Mouse (Mus musculus) midbrain, embryonic 11.5 days (tissue): ENCODE results near the gene Atrip. TPM values are rescaled to one million over a fixed set of nuclear protein-coding genes. Genes with fewer than 3 reads are reported as not detected.

Experiments used
- polyA plus RNA-seq: library from polyadenylated mRNA; unstranded; fragments of >200 nt; fragmentation: Nextera tagmentation; extraction: Ambion mirVana; gene quantifications from 2 replicates; pipeline ENCODE4 v1.2.1, GENCODE M21; 2014

Atrip gene
- polyA plus RNA-seq, 1 experiment from 2014 or later, result 21.7 TPM

Other genes with a start within 250 kb of the Atrip start
- 5.4 and 6.4 TPM in 2 replicates for gene Celsr3, start 247.8 kb downstream of the Atrip start, polyA plus RNA-seq
- gene Slc26a6, start 220.8 kb downstream of the Atrip start, polyA plus RNA-seq, result 7.5 and 8.0 TPM in 2 replicates
- gene Tmem89, start 159.5 kb downstream of the Atrip start, polyA plus RNA-seq, result not detected in 2 replicates
- gene Uqcrc1, start 137.5 kb downstream of the Atrip start, polyA plus RNA-seq, result 378 and 408 TPM in 2 replicates
- 1.1 and 2.2 TPM in 2 replicates for gene Col7a1, start 120.5 kb downstream of the Atrip start, polyA plus RNA-seq
- gene Ucn2, start 88.1 kb downstream of the Atrip start, polyA plus RNA-seq, result 0.15 TPM in 1 of 2 replicates, not detected in the other
- gene Pfkfb4, start 82.3 kb downstream of the Atrip start, polyA plus RNA-seq, result 7.7 and 10.5 TPM in 2 replicates
- 27.1 and 29.9 TPM in 2 replicates for gene Shisa5, start 35.6 kb downstream of the Atrip start, polyA plus RNA-seq
- 7.1 and 7.3 TPM in 2 replicates for gene Trex1, start 14.4 kb downstream of the Atrip start, polyA plus RNA-seq
- 11.4 and 14.2 TPM in 2 replicates for gene Ccdc51, start 8.4 kb upstream of the Atrip start, polyA plus RNA-seq
- 819 and 852 TPM in 2 replicates for gene Tma7, start 8.5 kb upstream of the Atrip start, polyA plus RNA-seq
- gene Plxnb1, start 21.3 kb upstream of the Atrip start, polyA plus RNA-seq, result 17.1 and 17.7 TPM in 2 replicates
- gene Fbxw21, start 87.9 kb upstream of the Atrip start, polyA plus RNA-seq, result not detected in 2 replicates
- not detected in 2 replicates for gene Fbxw13, start 121.9 kb upstream of the Atrip start, polyA plus RNA-seq
- not detected in 2 replicates for gene Fbxw20, start 160.6 kb upstream of the Atrip start, polyA plus RNA-seq
- gene Fbxw14, start 213.6 kb upstream of the Atrip start, polyA plus RNA-seq, result not detected in 2 replicates